In the genomic region with DNA sequence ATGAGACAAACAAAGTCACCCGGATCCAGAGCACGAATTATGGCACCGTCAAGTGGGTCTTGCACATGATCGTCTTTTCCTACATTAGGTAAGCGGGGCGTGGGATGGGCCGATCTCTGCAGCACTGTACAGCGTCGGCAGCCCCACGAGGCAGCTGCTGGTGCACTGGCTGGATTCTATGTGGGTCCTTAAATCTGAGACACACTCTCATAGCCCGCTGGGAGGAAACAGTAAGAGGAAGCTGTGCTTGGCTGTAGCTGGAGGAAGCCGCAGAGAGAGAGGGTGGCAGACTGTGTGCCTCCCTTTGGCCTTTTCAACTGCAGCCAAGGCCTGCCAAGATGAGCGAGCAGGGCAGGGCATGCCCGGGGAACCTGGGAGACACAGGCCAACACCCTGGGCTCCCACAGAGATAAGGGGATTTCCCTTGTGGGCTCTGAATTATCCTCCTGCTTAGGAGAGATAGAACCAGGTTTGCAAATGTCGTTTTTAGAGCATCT, we compare ENCODE assay signal across 8 mouse cellular contexts. TPM values are rescaled to one million over a fixed set of nuclear protein-coding genes. Genes with fewer than 3 reads are reported as not detected.
DNase-seq lines count a peak whose midpoint lies in the region; ATAC-seq lines count a peak whose summit lies in the region.

No protein-coding gene starts in this region.

- H3K4me2 ChIP-seq in heart, embryonic 14.5 days (ENCODE audit: low read length), result peak overlapping the region; percentile 34; the same call in 1 of the 2 replicates

- H3K27me3 ChIP-seq in heart, embryonic 14.5 days (ENCODE audit: control insufficient read depth, insufficient read depth, low read length), result no peaks in the 10 kb centered on the region

- no peak overlapping the region for H3K4me3 ChIP-seq in heart, embryonic 14.5 days (ENCODE audit: control insufficient read depth in 1 of 2, insufficient read depth in 1 of 2, low read depth in 1 of 2, low read length in 2 of 2)

- 68% methylated on average over 15 of the region's 15 CpGs for WGBS in heart, embryonic 14.5 days

- H3K9ac ChIP-seq in heart, embryonic 14.5 days (ENCODE audit: low read length), result no peak overlapping the region

- H3K4me1 ChIP-seq in heart, embryonic 14.5 days (ENCODE audit: control insufficient read depth in 2 of 2, insufficient read depth in 2 of 2, low read length in 2 of 2), result peaks cover 10 to 17% of the 10 kb centered on the region in 2 experiments; a peak in 2 of 4 replicates

- 0 out of 4 replicates have a peak overlapping the region, but pooled peaks of 1 of the 2 experiments have one; percentile 8 for H3K27ac ChIP-seq in heart, embryonic 14.5 days (replicated peaks in 1 of 2; ENCODE audit: control insufficient read depth in 1 of 2, insufficient read depth in 1 of 2, low read depth in 2 of 2, low read length in 2 of 2)

- no peaks in the 10 kb centered on the region for H3K36me3 ChIP-seq in heart, embryonic 14.5 days (ENCODE audit: control insufficient read depth, insufficient read depth, low read length)

- DNase-seq in adrenal gland, adult 8-10 months, result peak; percentile 14
- DNase-seq in adrenal gland, postnatal 4 days (ENCODE audit: low spot score in 2 of 2), result no peak
- peak; percentile 16 for DNase-seq in ovary, adult 18-20 months (ENCODE audit: low spot score)
- DNase-seq in ovary, postnatal 10 days (ENCODE audit: low spot score), result no peak
- DNase-seq in liver, result peak; percentile 43

- H3K9me3 ChIP-seq in heart, embryonic 14.5 days (ENCODE audit: control insufficient read depth, low read length), result no peaks in the 10 kb centered on the region

- ATAC-seq in heart, embryonic 14.5 days (ENCODE audit: insufficient number of reproducible peaks, insufficient read depth, low FRiP score, low read depth), result 0 out of 2 replicates have a peak, but pooled peaks have one; percentile 15
- peak; percentile 74 for ATAC-seq in monocyte, adult 5-6 weeks (replicated peaks; ENCODE audit: insufficient number of reproducible peaks, low FRiP score, low TSS enrichment, poor library complexity, severe bottlenecking)
- no peak; the same call in 1 of the 2 replicates for ATAC-seq in erythroid progenitor cell, adult 5-6 weeks (replicated peaks; ENCODE audit: low FRiP score, poor library complexity, severe bottlenecking)

RNA-seq across cellular contexts. Expression of a gene that starts 0.4 kb away (rescaled TPM):
- 1 to 10 TPM; 3.3 to 7.1 (median 4.9) TPM for total RNA-seq in adrenal gland, adult 8-10 months (2022)
- total RNA-seq in adrenal gland, postnatal 4 days (2021), result 1 to 10 TPM; 4.0 to 4.6 TPM
- 1.2 and 1.4 TPM in 2 replicates for polyA plus RNA-seq in heart, embryonic 14.5 days (2014; fragmentation: Nextera tagmentation; extraction: Ambion mirVana)
- total RNA-seq in monocyte, adult 5-6 weeks (2017), result 23.3 to 42.5 TPM (median 24.3 TPM) in 3 replicates
- total RNA-seq in erythroid progenitor cell, adult 5-6 weeks (2015; ENCODE audit: low replicate concordance), result 5.4 and 8.3 TPM in 2 replicates
- total RNA-seq in erythroid progenitor cell, adult 5-6 weeks (2017; ENCODE audit: low replicate concordance), result 0.23 and 1.2 TPM in 2 replicates

RNA-seq across cellular contexts. Expression of a gene that starts 29.8 kb away (rescaled TPM):
- total RNA-seq in adrenal gland, adult 8-10 months (2022), result 10 to 100 TPM; 13.9 to 30.8 (median 21.5) TPM
- 10 to 100 TPM; 20.2 to 24.3 TPM for total RNA-seq in adrenal gland, postnatal 4 days (2021)
- polyA plus RNA-seq in heart, embryonic 14.5 days (2014; fragmentation: Nextera tagmentation; extraction: Ambion mirVana), result 32.2 and 41.2 TPM in 2 replicates
- 0.32 to 3.9 TPM (median 2.5 TPM) in 3 replicates for total RNA-seq in monocyte, adult 5-6 weeks (2017)
- total RNA-seq in erythroid progenitor cell, adult 5-6 weeks (2015; ENCODE audit: low replicate concordance), result not detected in 2 replicates
- total RNA-seq in erythroid progenitor cell, adult 5-6 weeks (2017; ENCODE audit: low replicate concordance), result 0.39 TPM in 1 of 2 replicates, not detected in the other

Comparison
In these comparisons a context has a peak if more than half of its experiments do, and no peak if none do; other contexts are left out.
1. DNase-seq: peak in adrenal gland, adult 8-10 months (single experiment), ovary, adult 18-20 months (single experiment) and liver (single experiment); none in adrenal gland, postnatal 4 days (0 of 2) and ovary, postnatal 10 days (single experiment).